Mouse (Mus musculus) hematopoietic stem cell, adult 5-6 weeks (primary cell): ENCODE data around the gene Pik3r1. TPM values are rescaled to one million over a fixed set of nuclear protein-coding genes. Genes with fewer than 3 reads are reported as not detected.

ENCODE experiments used
- ATAC-seq, 2 experiments: fragments of 125-278 bp in 1 of 2; replicated peaks in 1 of 2; 2 replicates each; pipeline ENCODE4 v1.8.0; 2016 to 2017; ENCODE audit warnings: inconsistent platforms in 2 of 2, mild to moderate bottlenecking in 2 of 2, moderate number of reproducible peaks in 2 of 2, low read depth in 1 of 2, moderate TSS enrichment in 1 of 2; ENCODE audit not compliant: low FRiP score in 2 of 2, poor library complexity in 2 of 2, severe bottlenecking in 2 of 2, insufficient read depth in 1 of 2, low TSS enrichment in 1 of 2
- total RNA-seq: library from RNA; stranded (forward); fragments of 172-1452, 232-1000 nt; gene quantifications from 2 replicates; pipeline ENCODE4 v1.2.3, GENCODE M21; 2017

The Pik3r1 gene
- total RNA-seq, 1 experiment from 2014 or later = 167 TPM

DNA sequence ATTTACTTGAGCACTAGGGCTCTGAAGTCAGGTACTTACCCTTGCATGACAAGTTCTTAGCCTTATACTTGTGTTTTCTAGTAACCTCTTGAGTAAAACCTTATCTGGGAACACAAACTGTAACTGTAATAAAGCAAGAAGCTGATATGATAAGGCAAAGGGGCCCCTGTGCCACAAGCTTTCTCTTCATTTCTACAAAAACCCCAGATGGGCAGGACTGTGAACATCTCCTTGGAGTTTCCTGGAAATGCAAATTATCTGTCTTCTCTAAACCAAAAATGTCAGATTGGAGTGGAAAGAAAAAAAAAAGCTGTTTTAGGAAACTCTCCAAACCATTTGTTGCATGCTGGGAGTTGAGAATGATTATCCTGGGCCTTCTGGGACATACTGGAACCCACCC, 3.1 kb upstream of the Pik3r1 start:
- no peak for ATAC-seq

DNA sequence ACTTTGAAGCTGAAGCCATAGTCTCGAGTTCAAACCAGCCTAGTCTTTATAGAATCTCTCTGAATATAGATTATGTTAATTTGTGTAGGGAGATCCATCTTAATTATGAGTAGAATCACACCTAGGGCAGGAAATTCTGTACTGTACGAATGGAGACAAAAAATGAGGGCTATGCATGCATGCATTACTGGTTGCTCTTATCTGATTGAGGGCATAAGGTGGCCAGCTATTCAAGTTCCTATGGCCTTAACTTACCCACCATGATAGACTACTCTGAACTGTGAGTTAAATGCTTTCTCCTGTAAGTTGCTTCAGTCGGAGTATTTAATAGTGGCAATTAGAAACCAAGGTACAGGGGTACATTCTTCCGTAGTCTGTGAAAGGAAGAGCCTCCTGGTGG, 1.9 kb upstream of the Pik3r1 start:
- no peak for ATAC-seq

DNA sequence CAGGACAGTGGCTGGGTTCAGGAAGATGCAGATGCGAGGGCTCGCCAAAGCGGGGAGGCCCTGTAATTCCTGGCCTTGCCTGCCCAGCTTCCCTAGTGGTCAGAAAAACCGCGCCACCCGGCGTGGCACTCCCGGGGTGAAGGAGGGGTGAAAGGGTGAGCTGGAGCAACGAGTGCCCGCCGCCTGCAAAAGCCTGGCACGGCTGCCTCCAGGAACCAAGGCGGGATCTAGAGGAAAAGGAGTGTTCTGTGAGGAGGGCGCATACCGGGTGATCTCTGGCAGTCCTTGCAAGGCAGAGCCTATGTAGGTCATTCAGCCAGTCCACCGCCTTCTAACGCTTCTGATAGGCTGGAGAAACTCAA, 594 bp upstream of the Pik3r1 start:
- ATAC-seq = peak in 1 of 2 experiments; percentile 16; a peak in 1 of 4 replicates

- ATAC-seq = peak in 1 of 2 experiments; percentile 7; a peak in 1 of 4 replicates
These were observed 806 bp downstream of the Pik3r1 start for GRCm38 (mm10) chr13:101767013-101767808.

DNA sequence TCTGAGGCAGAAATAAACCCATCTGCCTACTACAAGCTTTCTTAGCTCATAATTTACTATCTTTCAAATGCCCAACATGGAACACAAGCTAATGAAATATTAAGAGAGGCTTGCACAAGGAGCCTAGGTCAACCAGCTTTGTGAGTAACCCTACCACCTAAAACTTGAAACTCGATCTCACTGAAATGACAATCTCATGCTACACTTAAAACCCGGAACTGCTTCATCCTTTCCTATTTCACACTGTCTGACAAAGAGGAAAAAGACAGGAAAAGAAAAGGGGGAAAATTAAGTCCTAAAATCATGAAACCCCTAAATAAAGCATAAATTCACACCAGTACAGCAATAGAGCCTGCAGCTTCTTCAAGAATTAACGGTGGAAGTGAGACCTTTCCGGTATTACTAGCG, 1.4 kb downstream of the Pik3r1 start:
- no peak for ATAC-seq

DNA sequence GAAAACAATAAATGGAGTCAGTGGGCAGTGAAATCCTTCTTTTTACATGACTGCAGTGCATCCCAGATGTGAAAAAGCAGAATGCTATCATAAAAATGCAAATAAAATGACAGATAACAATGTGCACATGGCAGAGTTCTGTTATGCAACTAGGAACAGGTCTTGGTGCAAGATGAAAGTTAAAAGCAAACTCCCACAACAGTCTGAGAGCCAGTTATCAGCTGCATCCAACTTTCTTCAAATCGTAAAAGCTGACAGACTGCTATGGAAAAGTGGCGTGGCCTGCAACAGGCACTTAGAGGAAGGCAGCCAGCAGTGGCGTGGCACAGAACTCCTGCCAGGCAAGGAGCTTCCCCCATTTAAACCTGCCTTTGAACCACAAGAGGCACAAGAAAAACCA, 2.0 kb downstream of the Pik3r1 start:
- ATAC-seq = no peak

GRCm38 (mm10) chr13:101764111-101764510, 3.9 kb downstream of the Pik3r1 start:
- no peak for ATAC-seq

DNA sequence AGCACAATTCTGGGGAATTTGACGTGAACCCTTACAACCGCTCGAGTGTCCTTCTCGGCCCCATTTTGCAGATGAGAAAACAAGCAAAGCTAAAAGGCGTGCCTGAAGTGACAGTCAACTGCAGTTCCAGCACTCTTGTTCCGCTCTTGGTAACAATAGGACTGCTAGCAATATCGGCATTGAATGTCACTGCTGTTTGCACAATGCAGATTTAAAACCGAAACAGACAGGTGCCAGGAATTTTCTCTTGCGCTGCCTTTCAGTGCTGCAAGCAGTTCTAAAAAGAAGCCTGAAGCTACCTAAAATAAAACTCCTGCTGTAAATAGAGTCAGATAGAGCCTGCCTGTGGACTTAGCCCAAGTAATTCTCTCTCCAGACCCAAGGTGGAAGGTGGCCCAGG, 4.3 kb downstream of the Pik3r1 start:
- no peak for ATAC-seq

DNA sequence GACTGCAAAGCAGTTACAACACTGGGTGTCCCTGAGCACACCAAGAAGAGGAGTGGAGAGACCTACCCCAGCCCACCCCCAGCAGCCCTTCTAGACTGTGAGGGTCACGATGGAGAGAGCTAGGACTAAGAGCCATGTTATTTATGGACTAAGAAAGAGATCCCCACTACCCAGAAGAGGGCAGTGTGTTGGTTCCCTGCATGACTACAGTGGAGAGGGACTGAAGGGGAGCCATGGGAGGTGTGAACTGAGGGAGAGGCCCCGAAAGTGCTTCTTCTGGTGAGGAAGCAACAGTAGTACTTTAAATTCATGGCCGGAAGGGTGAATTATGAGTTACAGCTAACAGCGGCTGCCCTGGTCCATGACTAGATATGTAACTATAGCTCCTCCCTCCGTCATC, 4.9 kb downstream of the Pik3r1 start:
- no peak for ATAC-seq

GRCm38 (mm10) chr13:101761617-101762016, 6.4 kb downstream of the Pik3r1 start:
- peak in 1 of 2 experiments; percentile 25; a peak in 1 of 4 replicates for ATAC-seq

- no peak for ATAC-seq
These were observed 7.1 kb downstream of the Pik3r1 start for GRCm38 (mm10) chr13:101760953-101761352.

DNA sequence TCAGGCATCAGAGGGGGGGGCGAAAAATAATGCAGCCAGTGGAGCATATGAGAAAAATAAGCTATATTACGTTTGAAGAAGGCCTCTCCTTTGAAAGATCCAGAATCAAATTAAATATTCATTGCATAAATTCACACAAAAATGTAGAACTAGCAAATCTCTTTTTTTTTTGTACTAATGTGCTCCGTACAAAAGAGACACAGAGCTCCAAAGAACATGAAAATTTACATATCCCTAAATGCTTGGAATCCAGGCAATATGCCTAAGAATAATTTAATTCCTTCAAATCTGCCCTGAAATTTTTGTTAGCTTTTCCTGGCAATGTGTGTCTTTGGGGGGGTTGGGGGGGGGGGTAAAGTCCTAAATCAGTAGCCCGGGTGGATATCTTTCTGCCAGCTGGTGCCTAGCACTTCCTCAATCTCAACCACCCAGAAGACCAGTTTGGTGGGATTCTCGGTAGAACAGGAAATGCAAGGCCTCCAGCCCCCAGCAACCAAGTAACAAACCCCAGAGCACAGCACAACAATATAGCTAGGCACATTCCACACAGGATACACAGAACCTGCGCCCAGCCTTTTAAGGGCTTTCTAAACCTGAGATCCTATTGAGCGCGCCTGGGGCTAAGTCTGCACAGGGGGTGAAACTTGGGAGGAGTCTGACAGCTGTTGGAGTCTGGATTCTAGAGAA, 7.9 kb downstream of the Pik3r1 start:
- ATAC-seq = peak; percentile 76 to 84

GRCm38 (mm10) chr13:101759281-101759871, 8.6 kb downstream of the Pik3r1 start:
- no peak for ATAC-seq

DNA sequence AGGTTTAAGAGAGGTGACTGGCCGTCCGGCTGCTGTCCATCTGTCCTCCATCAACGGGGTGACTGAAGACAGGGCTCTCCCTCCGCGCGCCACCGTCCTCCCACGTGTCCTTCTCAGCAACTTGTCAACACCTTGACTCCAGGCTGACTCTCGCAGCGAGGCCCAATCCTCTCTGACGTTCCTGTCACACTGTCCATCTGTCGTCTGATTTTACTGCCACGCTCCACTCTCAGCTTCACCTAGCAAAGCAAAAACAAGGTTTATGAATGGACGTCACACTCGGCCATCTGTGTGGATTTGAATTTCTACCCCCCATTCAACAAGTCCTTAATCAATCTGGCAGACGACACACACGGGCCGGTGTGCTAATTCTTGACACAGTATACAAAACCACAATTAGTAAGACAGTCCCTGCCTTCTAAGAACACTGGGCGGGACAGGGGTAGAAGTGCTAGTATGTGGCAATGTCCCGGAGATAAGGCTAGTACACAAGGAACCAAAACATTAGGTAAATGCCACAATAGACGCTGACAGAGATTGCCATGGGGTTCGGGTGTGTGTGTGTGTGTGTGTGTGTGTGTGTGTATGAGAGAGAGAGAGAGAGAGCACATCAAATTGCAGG, 10.1 kb downstream of the Pik3r1 start:
- no peak; a peak in 1 of 4 replicates for ATAC-seq

GRCm38 (mm10) chr13:101755228-101755627, 12.8 kb downstream of the Pik3r1 start:
- no peak for ATAC-seq

GRCm38 (mm10) chr13:101753639-101754038, 14.4 kb downstream of the Pik3r1 start:
- ATAC-seq = no peak

GRCm38 (mm10) chr13:101751816-101752215, 16.2 kb downstream of the Pik3r1 start:
- ATAC-seq = no peak

GRCm38 (mm10) chr13:101746012-101746595, 21.9 kb downstream of the Pik3r1 start:
- ATAC-seq = no peak
